Mouse (Mus musculus) gastrocnemius, adult 2 months (tissue): Measurements from ENCODE around the gene Adamts9. TPM values are rescaled to one million over a fixed set of nuclear protein-coding genes. Genes with fewer than 3 reads are reported as not detected.

ENCODE experiments used
- DNase-seq: peaks from one replicate; pipeline ENCODE4 v3.0.0; 2022
- H3K27ac ChIP-seq: fragments of 200-600 bp; 2 replicates; pipeline ENCODE4 v1.8.1; 2022; ENCODE audit warnings: mild to moderate bottlenecking
- H3K4me3 ChIP-seq: fragments of 200-600 bp; 2 replicates; pipeline ENCODE4 v1.8.1; 2022; ENCODE audit warnings: mild to moderate bottlenecking, moderate library complexity
- CTCF ChIP-seq: fragments of 200-600 bp; IDR thresholded peaks from 2 replicates; pipeline ENCODE4 v1.8.1; 2022; ENCODE audit warnings: antibody characterized with exemption, mild to moderate bottlenecking, moderate library complexity
- intact Hi-C: fragments of 180-260 bp; cut with DNase I; formaldehyde crosslinking; loops from one replicate; pipeline ENCODE4 v1.15.1; 2025
- long read RNA-seq, 2 experiments: library from polyadenylated mRNA; stranded (forward); transcript quantifications; one replicate each; pipeline ENCODE4 v2.0.0; 2021
- total RNA-seq, 2 experiments: library from RNA; stranded (reverse); gene quantifications; 2 replicates each; pipeline ENCODE4 v1.2.3; 2021

Adamts9 gene
- total RNA-seq, result 1 to 10 TPM; 8.5 to 8.9 TPM
- long read RNA-seq, experiment 1, full-length matches to known transcripts, result 1 of 2 reads
- long read RNA-seq, experiment 1, partial matches to known transcripts, result 1 of 2 reads
- long read RNA-seq, experiment 1, other reads (novel, unspliced or antisense), result 0 of 2 reads
- long read RNA-seq, experiment 2, partial matches to known transcripts, result 2 of 4 reads
- long read RNA-seq, experiment 2, other reads (novel, unspliced or antisense), result 2 of 4 reads

- intact Hi-C loops, result loop anchor here (2.0 to 10.0 kb wide), 4 partner anchors 71 to 502 kb away; no protein-coding TSS in a partner anchor
- peak; percentile 33; the same call in 1 of the 2 replicates for TF ChIP-seq CTCF
- Histone ChIP-seq H3K4me3 (peak within 1 kb of the TSS; percentile 88), H3K27ac (peak within 1 kb of the TSS; percentile 91)
- DNase-seq, result peak; percentile 93
Observed at GRCm38 (mm10) chr6:92943057-92943781, at the start of gene Adamts9. Gene Adamts9, minus strand, starts transcription at chr6:92943492.

- no peak overlapping the region for H3K4me3 ChIP-seq
- DNase-seq, result no peak
- no peak overlapping the region for H3K27ac ChIP-seq
- no peak for TF ChIP-seq CTCF
- intact Hi-C loops, result no loop called here
Observed at GRCm38 (mm10) chr6:92991616-92992015, 48.3 kb upstream of the Adamts9 start.

- peak overlapping the region; percentile 36 for H3K4me3 ChIP-seq
- intact Hi-C loops, result no loop called here
- no peak for TF ChIP-seq CTCF
- H3K27ac ChIP-seq, result peak overlapping the region; percentile 46
- DNase-seq, result no peak
Observed at GRCm38 (mm10) chr6:92988620-92988998, 45.3 kb upstream of the Adamts9 start.

GRCm38 (mm10) chr6:92987846-92988619, 44.7 kb upstream of the Adamts9 start:
- intact Hi-C loops, result no loop called here
- Histone ChIP-seq H3K27ac (peak overlapping the region; percentile 53), H3K4me3 (peak overlapping the region; percentile 36)
- DNase-seq, result no peak
- TF ChIP-seq CTCF, result no peak

- no peak for DNase-seq
- H3K4me3 ChIP-seq, result peak overlapping the region; percentile 36; the same call in 1 of the 2 replicates
Observed at GRCm38 (mm10) chr6:92987366-92987765, 44.1 kb upstream of the Adamts9 start.

GRCm38 (mm10) chr6:92983421-92983820, 40.1 kb upstream of the Adamts9 start:
- DNase-seq, result peak; percentile 38
- Histone ChIP-seq H3K4me3 (no peak overlapping the region), H3K27ac (no peak overlapping the region)
- intact Hi-C loops, result no loop called here
- TF ChIP-seq CTCF, result no peak

More at GRCm38 (mm10) chr6:92987366-92987765, 44.1 kb upstream of the Adamts9 start:
- no peak for TF ChIP-seq CTCF
- intact Hi-C loops, result no loop called here
- peak overlapping the region; percentile 53 for H3K27ac ChIP-seq

- no peak overlapping the region for H3K27ac ChIP-seq
- no peak for DNase-seq
- no peak overlapping the region for H3K4me3 ChIP-seq
- no peak for TF ChIP-seq CTCF
- intact Hi-C loops, result no loop called here
Observed at GRCm38 (mm10) chr6:92981451-92982186, 38.3 kb upstream of the Adamts9 start.

- DNase-seq, result no peak
- H3K27ac ChIP-seq, result no peak overlapping the region
- no peak overlapping the region for H3K4me3 ChIP-seq
- TF ChIP-seq CTCF, result no peak
- intact Hi-C loops, result no loop called here
Observed at GRCm38 (mm10) chr6:92973340-92973739, 30.0 kb upstream of the Adamts9 start.

- H3K27ac ChIP-seq, result peak overlapping the region; percentile 76
- intact Hi-C loops, result no loop called here
- H3K4me3 ChIP-seq, result no peak overlapping the region
- no peak for DNase-seq
- no peak for TF ChIP-seq CTCF
Observed at GRCm38 (mm10) chr6:92968718-92969117, 25.4 kb upstream of the Adamts9 start.

- no peak for DNase-seq
- Histone ChIP-seq H3K4me3 (peak overlapping the region; percentile 40), H3K27ac (peak overlapping the region; percentile 76)
- no peak for TF ChIP-seq CTCF
- intact Hi-C loops, result no loop called here
Observed at GRCm38 (mm10) chr6:92968216-92968615, 24.9 kb upstream of the Adamts9 start.

GRCm38 (mm10) chr6:92962966-92963365, 19.7 kb upstream of the Adamts9 start:
- intact Hi-C loops, result no loop called here
- Histone ChIP-seq H3K4me3 (no peak overlapping the region), H3K27ac (no peak overlapping the region)
- DNase-seq, result no peak
- no peak for TF ChIP-seq CTCF

- TF ChIP-seq CTCF, result no peak
- no peak for DNase-seq
Observed at GRCm38 (mm10) chr6:92960997-92961396, 17.7 kb upstream of the Adamts9 start.

More at GRCm38 (mm10) chr6:92960997-92961396, 17.7 kb upstream of the Adamts9 start:
- Histone ChIP-seq H3K4me3 (no peak overlapping the region), H3K27ac (no peak overlapping the region)
- intact Hi-C loops, result no loop called here
